Mouse (Mus musculus): ENCODE data around the gene Ghrh.

DNA sequence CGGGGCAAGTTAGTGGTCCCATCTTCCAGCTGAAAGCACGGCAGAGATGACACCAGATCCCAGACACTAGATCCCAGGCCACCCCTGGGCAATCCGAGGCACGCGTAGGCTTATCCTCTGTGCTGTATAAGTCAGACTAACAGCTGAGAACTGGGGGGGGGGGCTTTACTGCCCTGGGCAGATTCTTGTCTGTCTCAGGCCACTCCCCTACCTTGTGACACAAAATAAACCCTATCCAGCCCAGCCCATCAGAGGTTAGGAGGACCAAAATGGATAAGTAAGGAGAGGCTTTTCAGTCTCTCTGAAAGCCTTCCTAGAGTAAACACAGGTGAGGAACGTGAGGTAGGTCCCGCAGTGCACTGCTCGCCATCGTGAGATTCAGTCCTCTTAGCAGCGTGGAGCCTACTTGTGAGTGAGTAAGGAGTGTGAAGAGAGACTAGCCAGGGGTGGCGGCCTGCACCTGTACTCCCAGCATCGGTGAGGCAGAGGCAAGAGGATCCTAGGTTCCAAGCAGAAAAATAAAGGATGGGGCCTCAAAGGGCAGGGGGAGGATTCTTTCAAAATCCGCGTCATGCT lies 30.9 kb downstream of the Ghrh start:
- TF ChIP-seq GATA2 (IDR thresholded peaks at IDR 0.05; ENCODE audit: borderline replicate concordance, low read depth, low read length) (no peak), CTCF (IDR thresholded peaks at IDR 0.05; ENCODE audit: low read depth, low read length) (no peak), TAL1 (conservative IDR thresholded peaks at IDR 0.05; ENCODE audit: low read depth, low read length) (no peak), GATA1 (IDR thresholded peaks at IDR 0.05; ENCODE audit: borderline replicate concordance, low read length) (no peak)

Data from G1E (cell line).